Mouse (Mus musculus) limb, embryonic 12.5 days (tissue): Measurements from ENCODE around the gene Zc3h12c. TPM values are rescaled to one million over a fixed set of nuclear protein-coding genes. Genes with fewer than 3 reads are reported as not detected.
"Not testable (repeated sequence)": the region's sequence is repeated elsewhere in the genome, so short reads cannot be mapped to it uniquely, and the experiment has no call there.

Source experiments
- ATAC-seq: fragments of 200-750 bp; cut with Nextera tagmentation; 2 replicates; pipeline ENCODE4 v1.8.0; 2017; ENCODE audit warnings: low read depth, moderate TSS enrichment; ENCODE audit not compliant: insufficient number of reproducible peaks, insufficient read depth, low FRiP score, low TSS enrichment
- H3K27ac ChIP-seq: fragments of 300-500 bp; sonication (generic); 2 replicates; pipeline ENCODE4 v1.5.1; 2016; ENCODE audit warnings: mild to moderate bottlenecking, moderate library complexity
- H3K27me3 ChIP-seq: fragments of 300-500 bp; sonication (generic); 2 replicates; pipeline ENCODE4 v1.6.1; 2016; ENCODE audit warnings: mild to moderate bottlenecking, moderate library complexity
- H3K36me3 ChIP-seq: fragments of 300-500 bp; sonication (generic); 2 replicates; pipeline ENCODE4 v1.6.1; 2016; ENCODE audit warnings: mild to moderate bottlenecking, moderate library complexity
- H3K4me1 ChIP-seq: fragments of 300-500 bp; sonication (generic); replicated peaks from 2 replicates; pipeline ENCODE4 v1.6.1; 2016
- H3K4me2 ChIP-seq: fragments of 300-500 bp; sonication (generic); 2 replicates; pipeline ENCODE4 v1.6.1; 2016; ENCODE audit warnings: mild to moderate bottlenecking, moderate library complexity
- H3K4me3 ChIP-seq: fragments of 300-500 bp; sonication (generic); replicated peaks from 2 replicates; pipeline ENCODE4 v1.5.1; 2016; ENCODE audit warnings: mild to moderate bottlenecking
- H3K9ac ChIP-seq: fragments of 300-500 bp; sonication (generic); replicated peaks from 2 replicates; pipeline ENCODE4 v1.6.1; 2016; ENCODE audit warnings: mild to moderate bottlenecking, moderate library complexity
- H3K9me3 ChIP-seq: fragments of 300-500 bp; sonication (generic); 2 replicates; pipeline ENCODE4 v1.6.1; 2016; ENCODE audit warnings: mild to moderate bottlenecking, moderate library complexity
- WGBS: fragments of 180-500 bp; shearing (Covaris S2); methylation state at CpG from one replicate; pipeline ENCODE4 v1.1.7; 2016; 5-methylcytosine and 5-hydroxymethylcytosine counted together
- microRNA-seq: library from miRNA; unstranded; fragments of <30 nt; microRNA quantifications from one replicate; pipeline ENCODE4, GENCODE M21; 2017
- polyA plus RNA-seq: library from polyadenylated mRNA; unstranded; fragments of >200 nt; fragmentation: Nextera tagmentation; extraction: Ambion mirVana; gene quantifications from 2 replicates; pipeline ENCODE4 v1.2.1, GENCODE M21; 2016

The Zc3h12c gene
- polyA plus RNA-seq, 1 experiment from 2014 or later, result 2.8 TPM

- no peak overlapping the region for H3K9ac ChIP-seq
- H3K27me3 ChIP-seq, result no peaks in the 10 kb centered on the region
- H3K4me3 ChIP-seq, result no peak overlapping the region
- 91% methylated on average over 2 of the region's 2 CpGs for WGBS
- no peak overlapping the region for H3K4me2 ChIP-seq
- no peaks in the 10 kb centered on the region for H3K4me1 ChIP-seq
- ATAC-seq, result no peak
- H3K9me3 ChIP-seq, result no peaks in the 10 kb centered on the region
- H3K27ac ChIP-seq, result no peak overlapping the region
- peaks cover 80% of the 10 kb centered on the region for H3K36me3 ChIP-seq
These were observed 86.4 kb downstream of the Zc3h12c start for GRCm38 (mm10) chr9:52081979-52082378.

GRCm38 (mm10) chr9:52077692-52078091, 90.7 kb downstream of the Zc3h12c start:
- no peak for ATAC-seq
- Histone ChIP-seq H3K27ac (no peak overlapping the region), H3K9ac (no peak overlapping the region), H3K9me3 (no peaks in the 10 kb centered on the region), H3K27me3 (no peaks in the 10 kb centered on the region), H3K4me3 (no peak overlapping the region), H3K4me1 (no peaks in the 10 kb centered on the region), H3K36me3 (peaks cover 81% of the 10 kb centered on the region), H3K4me2 (no peak overlapping the region)
- 90% methylated on average over 1 of the region's 1 CpGs for WGBS

GRCm38 (mm10) chr9:52076089-52076488, 92.3 kb downstream of the Zc3h12c start:
- Histone ChIP-seq H3K27ac (no peak overlapping the region), H3K4me3 (no peak overlapping the region), H3K4me2 (no peak overlapping the region), H3K9ac (no peak overlapping the region), H3K9me3 (no peaks in the 10 kb centered on the region), H3K4me1 (no peaks in the 10 kb centered on the region), H3K36me3 (peaks cover 81% of the 10 kb centered on the region), H3K27me3 (no peaks in the 10 kb centered on the region)
- no peak for ATAC-seq
- WGBS, result 90% methylated on average over 2 of the region's 2 CpGs

- Histone ChIP-seq H3K36me3 (peaks cover 82% of the 10 kb centered on the region), H3K27ac (no peak overlapping the region), H3K9ac (no peak overlapping the region)
These were observed 96.2 kb downstream of the Zc3h12c start for GRCm38 (mm10) chr9:52072202-52072601.

GRCm38 (mm10) chr9:52071352-52071751, 97.0 kb downstream of the Zc3h12c start:
- H3K4me1 ChIP-seq, H3K9me3 ChIP-seq, ATAC-seq, H3K27me3 ChIP-seq, H3K9ac ChIP-seq, H3K4me3 ChIP-seq, H3K27ac ChIP-seq, H3K4me2 ChIP-seq: not testable (repeated sequence)
- peaks cover 79% of the 10 kb centered on the region for H3K36me3 ChIP-seq

More at GRCm38 (mm10) chr9:52072202-52072601, 96.2 kb downstream of the Zc3h12c start:
- Histone ChIP-seq H3K27me3 (no peaks in the 10 kb centered on the region), H3K4me3 (no peak overlapping the region), H3K9me3 (no peaks in the 10 kb centered on the region), H3K4me1 (no peaks in the 10 kb centered on the region), H3K4me2 (no peak overlapping the region)
- no peak for ATAC-seq

GRCm38 (mm10) chr9:52070052-52070451, 98.3 kb downstream of the Zc3h12c start:
- WGBS, result 89% methylated on average over 2 of the region's 2 CpGs
- Histone ChIP-seq H3K9ac (no peak overlapping the region), H3K27ac (no peak overlapping the region), H3K27me3 (no peaks in the 10 kb centered on the region), H3K4me3 (no peak overlapping the region), H3K9me3 (no peaks in the 10 kb centered on the region), H3K4me2 (no peak overlapping the region), H3K4me1 (no peaks in the 10 kb centered on the region), H3K36me3 (peaks cover 80% of the 10 kb centered on the region)
- ATAC-seq, result no peak

Small RNA genes within 50 kb of the gene (microRNA-seq; reads per million reads assigned to microRNA genes)
- gene Gm27686 (not detected), gene Mir6244 (not detected)

Other genes with a start within 250 kb of the Zc3h12c start
- gene Fdx1, start 205.0 kb downstream of the Zc3h12c start, polyA plus RNA-seq, result 76.8 and 78.7 TPM in 2 replicates
- 153 and 159 TPM in 2 replicates for gene Rdx, start 121.4 kb downstream of the Zc3h12c start, polyA plus RNA-seq